Mouse (Mus musculus) frontal cortex, postnatal 25 days (tissue): ENCODE results near the gene Mrgpra6.

Experiments
- DNase-seq, 2 experiments: peaks; one replicate each; pipeline ENCODE4 v3.0.0; 2022; ENCODE audit warnings: low spot score in 2 of 2

Gene Mrgpra6

DNA sequence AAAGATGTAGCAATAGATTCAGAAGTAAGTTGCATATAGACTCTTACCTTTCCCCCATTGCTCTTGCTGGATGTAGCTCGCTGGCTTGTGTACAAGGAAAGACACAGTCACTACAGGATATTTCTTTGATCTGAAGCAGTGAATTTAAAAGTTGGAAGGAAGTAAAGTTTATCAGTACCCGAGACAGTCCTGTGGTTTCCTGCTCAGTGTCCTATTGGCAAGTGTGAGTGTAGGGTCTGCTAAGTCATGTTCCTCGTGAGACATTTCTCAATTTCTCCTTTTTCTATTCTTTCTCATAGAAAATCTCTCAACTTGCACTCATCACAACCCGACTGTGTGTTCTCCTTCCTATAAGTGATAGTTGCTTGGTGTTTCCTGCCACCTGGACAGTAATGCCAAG, at the start of gene Mrgpra6:
Gene Mrgpra6 (minus strand): TSS at position 91 of the 400 bp plus-strand sequence.
- no peak for DNase-seq

DNA sequence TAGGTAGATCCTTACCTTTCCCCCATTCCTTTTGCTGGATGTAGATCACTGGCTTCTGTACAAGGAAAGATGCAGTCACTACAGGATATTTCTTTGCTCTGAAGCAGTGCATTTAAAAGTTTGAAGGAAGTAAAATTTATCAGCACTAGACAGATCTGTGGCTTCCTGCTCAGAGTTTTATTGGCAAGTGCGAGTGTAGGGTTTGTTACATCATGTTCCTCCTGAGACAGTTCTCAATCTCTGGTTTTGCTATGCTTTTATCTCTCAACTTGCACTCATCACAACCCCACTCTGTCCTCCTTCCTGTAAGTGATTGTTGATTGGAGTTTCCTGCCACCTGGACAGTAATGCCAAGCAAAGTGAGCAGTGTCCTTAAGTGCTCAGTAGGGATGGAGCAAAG, 48.0 kb upstream of the Mrgpra6 start, which contains the start of gene Mrgpra9:
Gene Mrgpra9 (minus strand): TSS at position 79 of the 400 bp plus-strand sequence.
- DNase-seq: no peak

DNA sequence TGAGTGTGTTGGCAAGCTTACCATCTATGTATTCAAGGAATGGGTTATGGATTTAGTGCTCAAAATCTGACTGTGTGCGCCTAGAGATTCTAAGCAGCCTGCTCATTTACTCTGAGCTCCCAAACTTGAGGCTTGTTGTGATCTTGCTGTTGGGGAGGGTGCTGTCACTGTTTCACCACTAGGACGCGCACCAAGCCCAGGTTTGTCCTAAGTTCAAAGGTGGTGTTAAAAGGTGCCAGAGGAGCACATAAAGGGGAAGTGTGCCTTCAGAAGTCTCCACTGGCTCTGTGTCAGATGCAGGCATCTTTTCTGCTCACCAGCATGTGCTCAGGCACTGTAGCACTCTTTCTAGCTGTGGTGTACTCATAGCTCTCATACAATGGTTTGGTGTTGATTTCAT, 39.9 kb upstream of the Mrgpra6 start:
- no peak for DNase-seq

DNA sequence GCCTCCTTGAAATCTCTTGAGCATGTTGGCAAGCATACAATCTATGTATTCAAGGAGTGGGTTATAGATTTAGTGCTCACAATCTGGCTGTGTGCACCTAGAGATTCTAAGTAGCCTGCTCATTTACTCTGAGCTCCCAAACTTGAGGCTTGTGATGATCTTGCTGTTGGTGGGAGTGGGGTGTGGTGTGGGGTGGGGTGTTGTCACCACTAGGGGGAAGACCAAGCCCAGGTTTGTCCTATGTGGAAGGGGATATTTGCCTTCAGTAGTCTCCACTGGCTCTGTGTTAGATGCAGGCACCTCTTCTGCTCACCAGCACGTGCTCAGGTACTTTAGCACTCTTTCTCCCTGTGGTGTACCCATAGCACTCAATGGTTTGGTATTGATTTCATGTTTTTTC, 9.4 kb downstream of the Mrgpra6 start:
- DNase-seq: no peak

DNA sequence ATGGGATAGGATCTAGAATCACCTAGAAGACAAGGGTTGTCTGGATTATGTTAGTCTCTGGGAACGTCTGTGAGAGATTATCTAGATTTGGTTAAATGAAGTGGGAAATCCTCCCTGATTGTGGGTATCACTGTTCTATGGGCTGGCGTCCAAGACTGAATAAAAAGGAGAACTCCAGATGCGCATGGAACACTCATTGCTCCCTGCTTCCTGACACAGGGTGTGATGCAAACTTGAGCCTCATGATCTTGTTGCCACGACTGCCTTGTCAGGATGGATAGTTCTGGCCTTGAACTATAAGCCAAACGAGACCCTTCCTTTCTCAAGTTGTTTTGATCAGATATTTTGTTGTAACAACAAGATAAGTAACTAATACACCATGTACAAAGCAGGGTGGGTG, 33.9 kb downstream of the Mrgpra6 start:
- DNase-seq: no peak

DNA sequence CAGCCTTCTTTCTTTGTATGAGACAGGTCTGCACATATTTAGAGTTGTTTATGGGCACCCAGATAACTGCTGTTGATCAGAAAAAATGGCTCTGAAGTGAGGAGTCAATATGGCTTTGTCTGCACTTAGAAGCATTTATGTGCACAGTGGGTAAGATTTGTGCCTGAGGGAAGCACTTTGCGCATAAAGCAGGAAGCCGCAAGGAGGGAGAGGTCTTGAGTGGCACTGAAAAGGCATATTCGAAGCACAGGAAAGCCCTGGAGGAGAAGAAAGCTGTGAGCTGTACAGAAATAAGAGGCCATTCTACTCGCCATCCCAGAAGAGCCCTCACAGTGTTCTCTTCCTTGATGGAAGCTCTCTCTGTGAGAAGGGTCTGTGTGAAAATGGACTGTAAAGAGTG, 39.7 kb downstream of the Mrgpra6 start:
- no peak for DNase-seq

DNA sequence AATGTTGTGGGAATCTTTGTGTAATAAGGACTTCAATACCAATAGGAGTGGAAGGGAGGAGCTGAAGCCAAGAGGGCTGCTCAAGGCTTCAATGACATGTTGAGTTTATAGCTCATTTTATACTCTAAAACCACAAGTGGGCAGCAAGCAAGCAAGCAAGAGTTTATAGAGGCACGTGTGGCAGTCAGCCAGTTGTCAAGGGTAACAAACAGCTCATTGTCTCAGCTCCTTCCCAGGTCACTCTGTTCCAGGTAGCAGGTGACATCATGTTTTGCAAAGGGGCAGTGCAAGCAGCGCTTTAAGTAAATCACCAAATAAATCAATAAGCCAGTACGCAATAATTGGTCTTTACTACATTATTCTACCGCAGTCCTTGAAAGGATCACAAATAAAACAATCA, 41.5 kb downstream of the Mrgpra6 start:
- no peak for DNase-seq

DNA sequence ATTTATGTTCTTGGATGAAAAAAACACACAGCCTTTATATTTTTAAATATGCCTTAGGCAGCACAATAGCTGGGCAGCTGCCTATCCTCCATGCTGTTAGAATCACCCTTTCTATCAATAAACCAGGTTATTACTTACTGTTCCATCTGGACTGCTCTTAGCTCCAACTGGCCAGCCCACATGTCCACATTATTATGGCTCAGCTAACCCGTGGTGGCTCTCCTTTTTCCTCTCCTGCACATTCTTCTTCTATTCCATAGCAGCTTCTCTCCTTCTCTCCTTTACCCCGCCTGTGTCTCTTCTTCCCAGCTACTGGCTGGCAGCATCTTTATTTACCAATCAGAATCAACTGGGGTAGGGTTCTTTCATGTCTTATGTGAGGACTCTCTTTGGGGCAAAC, 46.3 kb downstream of the Mrgpra6 start:
- no peak for DNase-seq

DNA sequence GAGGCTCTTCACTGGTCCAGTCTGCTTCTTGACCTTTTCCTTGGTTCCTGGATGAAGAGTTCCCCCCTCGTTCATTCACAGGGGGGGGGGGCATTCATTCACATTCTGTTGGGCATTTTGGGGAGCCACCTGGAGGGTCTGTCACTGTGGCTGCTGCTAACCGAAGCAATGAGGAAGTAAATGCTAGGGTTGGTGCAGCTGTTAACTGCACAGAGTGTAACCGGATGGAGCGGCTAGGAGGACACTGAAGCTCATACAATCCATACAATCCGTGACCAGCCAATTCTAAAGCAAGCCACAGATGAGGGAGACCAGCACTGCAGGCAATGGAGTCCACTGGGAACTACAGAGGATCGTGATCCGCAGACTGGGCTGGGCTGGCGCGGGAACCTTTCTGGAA, 47.0 kb downstream of the Mrgpra6 start:
- DNase-seq: no peak

DNA sequence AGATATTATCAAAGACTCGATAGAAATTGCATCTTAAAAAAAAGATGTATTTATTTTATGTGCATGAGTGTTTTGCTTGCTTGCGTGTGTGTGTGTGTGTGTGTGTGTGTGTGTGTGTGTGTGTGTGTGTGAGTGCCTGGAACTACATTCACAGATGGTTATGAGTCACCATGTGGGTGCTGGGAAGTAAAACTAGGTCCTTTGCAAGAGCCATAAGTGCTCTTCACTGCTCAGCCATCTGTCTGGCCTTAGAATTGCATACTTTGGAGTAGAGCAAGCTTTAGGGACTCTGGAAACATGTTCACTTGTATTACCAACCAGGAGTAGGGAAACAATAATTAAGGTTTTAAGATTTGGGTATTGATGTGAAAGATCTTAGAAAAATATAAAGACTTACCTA, 48.9 kb downstream of the Mrgpra6 start:
- no peak for DNase-seq

DNA sequence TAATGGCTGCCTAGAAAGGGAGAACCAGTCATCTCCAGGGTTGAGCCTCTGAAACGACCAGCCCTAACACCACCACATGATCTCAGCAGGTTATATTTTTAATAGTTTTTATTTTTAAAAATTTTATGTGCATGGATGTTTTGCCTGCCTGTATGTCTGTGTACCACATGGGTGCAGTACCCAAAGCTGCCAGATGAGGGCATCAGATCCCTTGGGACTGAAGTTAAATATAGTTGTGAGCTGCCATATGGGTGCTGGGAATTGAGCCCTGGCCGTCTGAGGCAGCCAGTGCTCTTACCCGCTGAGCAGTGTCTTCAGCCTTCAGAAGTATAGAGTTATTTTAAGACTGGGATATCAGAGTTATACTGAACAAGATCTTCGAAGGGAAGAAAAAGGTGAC, 49.3 kb downstream of the Mrgpra6 start:
- no peak for DNase-seq

DNA sequence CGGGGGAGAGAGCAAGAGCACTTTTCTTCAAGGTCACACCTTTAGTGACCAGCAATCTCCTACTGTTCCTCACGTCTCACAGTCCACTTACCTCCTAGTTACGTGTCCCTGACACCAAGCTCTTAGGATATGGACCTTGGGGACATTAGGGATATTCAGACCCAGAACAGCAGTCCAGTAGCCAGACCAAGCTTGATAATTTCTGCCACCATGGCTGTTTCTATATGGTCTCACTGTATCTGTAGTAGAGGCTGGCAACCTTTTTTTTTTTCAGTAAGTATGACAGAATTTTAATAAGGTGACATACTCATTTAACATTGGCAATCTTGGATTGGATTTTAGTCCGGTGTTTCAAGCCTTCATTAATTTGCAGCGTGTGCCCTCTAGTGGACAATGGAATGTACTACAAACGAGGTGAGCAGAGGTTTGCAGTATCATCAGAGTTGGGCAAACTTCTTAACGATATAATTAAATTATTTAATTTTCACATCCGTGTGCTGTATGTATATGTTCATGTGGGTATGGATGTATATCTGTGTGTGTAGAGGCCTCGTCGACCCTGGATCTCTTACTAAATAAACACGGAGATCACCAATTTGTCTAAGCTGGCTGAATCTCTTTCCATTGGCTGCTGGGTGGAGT, 54.2 kb downstream of the Mrgpra6 start:
- peak in 1 of 2 experiments; percentile 36 for DNase-seq

DNA sequence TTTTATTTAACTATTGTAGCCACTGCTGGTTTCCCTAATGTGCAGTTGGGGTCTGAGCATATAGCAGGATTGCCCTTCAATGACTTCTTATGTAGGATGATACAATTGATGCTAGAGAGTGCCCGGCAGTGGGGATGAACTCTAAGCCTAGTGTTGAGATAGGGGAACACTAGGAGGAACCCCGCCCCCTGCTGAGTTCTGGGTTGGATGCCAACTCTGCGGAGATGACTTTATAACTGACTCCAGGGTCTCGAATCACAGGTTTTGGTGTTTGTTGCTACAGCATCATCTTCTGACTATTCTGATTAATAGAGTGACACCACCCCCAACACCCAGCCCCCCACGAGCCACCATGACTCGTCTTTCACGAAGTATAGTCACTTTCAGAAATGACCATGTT, 56.4 kb downstream of the Mrgpra6 start:
- DNase-seq: no peak

DNA sequence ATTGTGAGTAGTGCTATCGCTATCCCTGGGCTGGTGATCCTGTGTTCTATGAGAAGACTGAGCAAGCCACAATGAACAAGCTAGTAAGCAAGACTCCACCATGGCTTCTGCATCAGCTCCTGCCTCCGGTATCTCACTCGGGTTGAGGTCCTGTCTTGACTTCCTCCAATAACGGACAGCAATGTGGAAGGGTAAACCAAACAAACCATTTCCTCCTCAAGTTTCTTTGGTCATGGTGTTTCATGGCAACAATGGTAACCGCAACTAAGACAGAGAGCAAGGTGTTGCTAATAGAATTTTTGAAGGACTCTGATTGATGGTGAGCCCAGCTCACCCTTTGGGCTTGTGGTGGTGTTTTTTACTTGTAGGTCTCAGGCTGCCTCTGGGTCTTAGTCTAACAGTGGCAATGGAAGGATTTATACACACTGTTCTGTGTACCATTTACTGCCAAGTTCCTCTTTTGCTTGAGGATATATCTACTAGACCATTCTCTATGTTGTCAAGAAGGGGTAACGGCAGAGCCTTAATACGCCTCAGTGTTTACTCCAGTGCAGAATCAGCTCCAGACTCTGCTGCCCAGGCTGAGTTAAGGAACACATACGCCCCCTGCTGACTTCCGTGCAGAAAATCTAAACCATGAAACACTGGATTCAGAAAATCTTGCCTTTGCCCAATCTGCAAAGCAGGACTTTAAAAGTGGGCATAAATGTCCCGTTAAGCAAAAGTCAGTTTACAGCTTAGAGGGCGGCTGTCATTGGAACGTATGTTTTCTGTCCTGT, 58.5 kb downstream of the Mrgpra6 start:
- DNase-seq: peak in 1 of 2 experiments; percentile 38

DNA sequence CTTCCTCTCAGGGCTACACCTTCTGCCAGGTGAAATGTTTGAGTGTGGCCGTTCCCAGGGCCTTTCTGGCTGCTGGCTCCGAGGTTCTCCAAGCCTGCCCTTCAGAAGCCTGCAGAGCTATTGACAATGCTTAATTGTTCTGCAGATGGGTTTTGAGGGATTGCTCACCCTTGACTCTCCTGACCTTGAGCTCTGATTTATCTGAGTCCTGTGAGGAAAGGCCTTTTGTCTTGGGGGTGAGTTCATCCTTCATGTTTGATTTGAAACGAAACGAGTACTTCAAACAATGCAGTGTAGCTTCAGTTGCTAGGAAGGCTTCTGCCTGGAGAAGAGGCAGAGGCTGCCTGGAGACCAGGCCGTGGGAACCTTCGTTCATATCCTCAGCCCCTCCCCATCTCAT, 60.4 kb downstream of the Mrgpra6 start:
- no peak for DNase-seq

DNA sequence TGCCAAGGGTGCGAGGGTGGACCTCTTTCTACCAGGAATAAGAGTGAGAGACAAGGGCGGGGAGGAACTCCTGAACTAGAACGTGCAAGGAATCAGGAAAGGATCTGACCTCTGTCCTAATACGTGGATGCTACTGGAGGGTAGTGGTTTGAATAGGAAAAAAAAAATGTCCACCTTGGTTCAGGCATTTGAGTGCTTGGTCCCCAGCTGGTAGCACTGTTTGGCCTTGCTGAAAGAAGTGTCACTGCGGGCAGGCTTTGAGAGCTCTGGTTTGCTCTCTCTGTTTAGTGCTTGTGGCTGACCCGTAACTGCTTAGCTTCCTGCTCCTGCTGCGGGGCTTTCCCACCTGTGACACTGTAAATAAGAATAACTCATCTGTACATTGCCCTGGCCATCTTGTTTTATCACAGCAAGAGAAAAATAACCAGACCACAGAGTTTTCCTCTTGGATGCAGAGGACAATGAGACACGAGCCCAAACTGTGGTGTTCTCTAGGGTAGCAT, 64.8 kb downstream of the Mrgpra6 start:
- DNase-seq: no peak
